In genomic region chr3:57602610-57603009, GRCm38 (mm10) we compare ENCODE assay signal across 19 mouse cellular contexts. TPM values are rescaled to one million over a fixed set of nuclear protein-coding genes. Genes with fewer than 3 reads are reported as not detected.
"Had no signal": no experiment of that assay in that cellular context is flagged by ENCODE, and none has a peak within 500 bp of the region (broad histone marks: within the 10 kb centered on the region; RNA-seq: fewer than 3 reads in every experiment).

No protein-coding gene starts in this region.

- DNase-seq: lung, adult 18-20 months; lung, embryonic 14.5 days; lung, postnatal 10 days; lung, postnatal 4 days; midbrain, embryonic 14.5 days; right cerebral cortex, adult 18-20 months; right cerebral cortex, postnatal 25 days; right cerebral cortex, postnatal 4 days; spleen, adult 18-20 months; thymus, adult 18-20 months; thymus, postnatal 14 days; thymus, postnatal 36 days had no signal

- H3K9ac ChIP-seq: lung, embryonic 14.5 days; midbrain, embryonic 12.5 days; neural tube, embryonic 13.5 days; neural tube, embryonic 15.5 days had no signal

- H3K27me3 ChIP-seq: midbrain, embryonic 12.5 days; neural tube, embryonic 13.5 days; neural tube, embryonic 15.5 days had no signal

- H3K36me3 ChIP-seq: midbrain, embryonic 10.5 days; midbrain, embryonic 12.5 days; neural tube, embryonic 13.5 days; neural tube, embryonic 15.5 days had no signal

- H3K4me1 ChIP-seq: midbrain, embryonic 10.5 days; midbrain, embryonic 12.5 days; neural tube, embryonic 13.5 days; neural tube, embryonic 15.5 days had no signal

- H3K4me2 ChIP-seq: lung, embryonic 14.5 days; midbrain, embryonic 12.5 days; neural tube, embryonic 13.5 days; neural tube, embryonic 15.5 days had no signal

- ATAC-seq: midbrain, embryonic 16.5 days had no signal

- H3K9me3 ChIP-seq: midbrain, embryonic 10.5 days; midbrain, embryonic 12.5 days; neural tube, embryonic 13.5 days; neural tube, embryonic 15.5 days had no signal

- H3K27ac ChIP-seq: midbrain, embryonic 10.5 days; midbrain, embryonic 12.5 days; neural tube, embryonic 13.5 days; neural tube, embryonic 15.5 days had no signal

- H3K4me3 ChIP-seq: midbrain, embryonic 10.5 days; midbrain, embryonic 12.5 days; myocyte; neural tube, embryonic 13.5 days; neural tube, embryonic 15.5 days had no signal

RNA-seq across cellular contexts. Expression of gene Wwtr1, which starts 26.9 kb away (rescaled TPM):
- total RNA-seq: megakaryocyte-erythroid progenitor cell, adult 5-6 weeks had no signal
